Mouse (Mus musculus): ENCODE measurements at regions not wholly inside any gene's neighbourhood (a gene's known extent, or its start where the extent isn't known, plus 50 kb on each side); places are given as distances from the start of the nearest gene placed in this dataset.

DNA sequence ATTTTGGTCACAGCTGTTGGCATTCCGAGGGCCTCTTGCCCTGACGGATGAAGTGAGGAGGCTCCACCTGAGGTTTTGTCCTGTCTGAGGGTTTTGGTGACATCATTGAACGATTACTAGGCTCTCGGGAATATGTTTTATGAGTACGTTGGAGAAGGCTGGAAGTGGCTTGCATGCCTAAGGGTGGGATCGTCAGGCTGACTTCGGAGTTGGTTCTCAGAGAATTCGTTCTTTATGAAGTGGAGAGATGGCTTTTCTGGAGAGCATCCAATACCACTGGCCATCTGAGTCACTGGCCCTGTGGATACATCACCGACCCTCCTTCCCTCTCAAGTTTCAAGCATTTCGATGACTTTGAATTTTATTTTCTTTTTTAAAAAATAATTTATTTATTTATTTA lies 172.0 kb downstream of the Slc38a4 start:
- no peak for ATAC-seq (replicated peaks; ENCODE audit: insufficient number of reproducible peaks, low FRiP score, low TSS enrichment, poor library complexity, severe bottlenecking)

- ATAC-seq (replicated peaks; ENCODE audit: insufficient number of reproducible peaks, low FRiP score, low TSS enrichment, poor library complexity, severe bottlenecking): no peak
These were observed 173.5 kb downstream of the Slc38a4 start for GRCm38 (mm10) chr15:96882211-96882610.

DNA sequence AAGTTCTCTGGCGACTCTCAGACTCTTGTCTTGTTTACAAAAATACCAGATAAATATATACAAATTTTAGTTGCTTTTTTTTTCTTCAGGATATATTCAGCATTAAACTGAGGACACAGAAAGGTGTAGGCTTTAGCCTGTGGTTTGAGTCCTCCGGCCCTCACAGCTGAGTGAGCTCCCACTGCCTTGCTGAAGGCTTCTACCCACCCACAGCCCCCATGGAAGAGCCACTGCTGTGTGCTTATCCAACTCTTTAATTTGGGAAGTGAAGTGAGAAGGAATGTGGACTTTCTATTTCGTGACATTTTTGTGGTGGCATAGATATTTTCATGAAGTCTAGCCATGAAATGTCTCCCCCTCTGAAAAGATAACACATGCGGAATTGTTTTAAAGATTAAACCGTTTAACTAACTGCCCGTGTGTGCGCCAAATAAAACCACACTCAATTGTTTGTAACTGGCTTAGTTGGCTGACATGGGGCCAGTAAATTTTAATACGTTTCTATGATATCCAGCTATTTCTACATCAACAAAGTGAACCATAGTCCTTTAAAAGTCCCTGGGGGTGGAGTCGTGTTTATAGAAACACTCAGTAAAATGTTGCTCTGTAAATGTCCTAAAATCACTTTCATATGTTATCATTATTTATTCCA lies 174.1 kb downstream of the Slc38a4 start:
- no peak for ATAC-seq (replicated peaks; ENCODE audit: insufficient number of reproducible peaks, low FRiP score, low TSS enrichment, poor library complexity, severe bottlenecking)

- ATAC-seq (replicated peaks; ENCODE audit: insufficient number of reproducible peaks, low FRiP score, low TSS enrichment, poor library complexity, severe bottlenecking): no peak
These were observed 175.7 kb downstream of the Slc38a4 start for GRCm38 (mm10) chr15:96880066-96880465.

DNA sequence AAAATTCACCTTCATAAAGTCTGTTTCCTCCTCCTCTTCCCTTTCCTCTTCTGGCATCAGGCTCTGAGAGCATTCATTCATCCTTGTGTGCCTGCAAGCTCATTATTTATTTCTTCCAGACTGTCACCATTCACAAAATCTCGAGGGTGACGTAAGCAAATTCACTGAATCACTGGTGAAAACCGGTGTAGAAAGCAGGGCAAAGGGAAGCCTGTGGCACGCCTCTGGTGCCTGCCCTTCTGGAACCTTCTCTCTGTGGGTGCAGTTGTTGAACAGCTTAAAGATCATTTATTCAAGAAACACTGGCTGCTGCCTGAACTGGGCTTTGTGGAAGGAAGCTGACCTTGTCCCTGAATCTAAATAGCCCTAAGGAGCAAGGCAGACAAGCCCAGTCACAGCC lies 177.0 kb downstream of the Slc38a4 start:
- ATAC-seq (replicated peaks; ENCODE audit: insufficient number of reproducible peaks, low FRiP score, low TSS enrichment, poor library complexity, severe bottlenecking): no peak

DNA sequence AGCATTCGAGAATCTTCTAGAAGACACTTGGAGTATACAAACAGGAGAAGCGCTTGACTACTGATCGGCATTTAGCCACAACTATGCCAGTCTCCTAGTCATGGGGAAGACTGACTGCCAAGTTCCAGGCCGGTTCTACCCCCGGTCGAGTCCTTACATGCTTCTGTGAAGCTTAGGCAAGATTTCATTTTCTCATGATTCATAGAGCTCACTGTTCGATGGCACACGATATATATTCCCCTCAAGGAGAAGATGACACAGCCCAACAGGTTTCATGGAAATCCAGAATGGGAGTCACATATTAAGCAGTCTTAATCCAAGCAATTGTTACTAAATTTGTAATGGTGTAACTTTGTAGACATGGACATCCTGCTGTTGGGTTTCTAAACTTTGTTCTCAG lies 177.8 kb downstream of the Slc38a4 start:
- ATAC-seq (replicated peaks; ENCODE audit: insufficient number of reproducible peaks, low FRiP score, low TSS enrichment, poor library complexity, severe bottlenecking): no peak

DNA sequence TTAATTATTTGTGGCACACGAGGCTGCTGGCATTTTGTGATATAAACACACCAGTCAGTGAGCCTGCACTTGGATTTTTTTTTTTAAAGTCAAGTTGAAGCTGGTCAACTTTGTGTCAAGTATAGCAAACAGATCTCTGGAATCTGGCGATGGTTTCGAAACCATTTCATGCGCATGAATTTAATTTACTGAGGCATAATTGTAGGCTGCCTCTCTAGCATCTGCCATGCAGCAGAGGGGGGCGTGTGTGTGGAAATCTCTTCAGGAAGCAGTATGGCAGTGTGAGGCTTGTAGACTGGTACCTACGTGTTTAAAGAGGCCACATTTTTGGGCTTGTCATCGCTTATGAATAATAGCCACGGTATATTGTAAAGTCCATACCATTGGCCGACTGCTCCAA lies 177.7 kb upstream of the Slc38a2 start:
- no peak for ATAC-seq (replicated peaks; ENCODE audit: insufficient number of reproducible peaks, low FRiP score, low TSS enrichment, poor library complexity, severe bottlenecking)

GRCm38 (mm10) chr15:96874145-96874544 lies 174.6 kb upstream of the Slc38a2 start:
- no peak for ATAC-seq (replicated peaks; ENCODE audit: insufficient number of reproducible peaks, low FRiP score, low TSS enrichment, poor library complexity, severe bottlenecking)

DNA sequence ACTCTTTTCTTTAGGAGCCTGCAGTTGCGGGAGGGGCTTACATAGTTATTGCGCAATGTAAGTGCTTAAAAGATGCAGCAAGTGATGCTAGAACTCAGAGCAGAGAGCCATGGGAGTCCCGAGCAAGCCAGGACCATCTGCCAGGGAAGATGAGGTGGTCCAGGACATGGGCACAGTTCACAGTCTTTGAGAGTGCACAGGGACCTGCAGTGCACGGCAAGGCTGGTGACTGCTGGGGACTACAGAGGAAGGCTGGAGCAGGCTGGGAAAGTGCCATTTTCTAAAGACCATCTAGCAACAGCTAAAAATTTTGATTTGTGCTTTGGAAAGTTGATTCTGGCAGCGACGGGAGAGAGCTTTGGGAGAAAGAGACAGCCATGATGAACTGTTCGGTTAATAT lies 174.0 kb upstream of the Slc38a2 start:
- no peak for ATAC-seq (replicated peaks; ENCODE audit: insufficient number of reproducible peaks, low FRiP score, low TSS enrichment, poor library complexity, severe bottlenecking)

DNA sequence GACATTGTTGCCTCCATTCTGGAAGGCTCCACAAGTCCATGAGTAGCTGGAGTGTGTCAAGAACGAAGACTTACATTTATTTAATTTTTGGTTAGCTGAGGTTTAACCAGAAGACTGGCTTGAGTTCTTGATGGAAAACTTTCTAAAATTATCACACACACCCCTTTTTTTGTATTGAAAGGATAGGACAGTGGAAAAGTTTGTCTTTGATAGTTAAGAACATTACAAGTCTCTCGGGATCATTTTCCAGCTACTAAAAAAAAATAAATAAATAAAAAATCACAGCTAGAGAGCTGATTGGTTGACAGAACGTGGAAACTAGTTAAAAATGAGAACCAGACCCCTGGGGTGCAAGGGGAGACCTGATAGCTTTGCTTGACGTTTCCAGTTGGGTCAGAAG lies 173.6 kb upstream of the Slc38a2 start:
- ATAC-seq (replicated peaks; ENCODE audit: insufficient number of reproducible peaks, low FRiP score, low TSS enrichment, poor library complexity, severe bottlenecking): no peak

DNA sequence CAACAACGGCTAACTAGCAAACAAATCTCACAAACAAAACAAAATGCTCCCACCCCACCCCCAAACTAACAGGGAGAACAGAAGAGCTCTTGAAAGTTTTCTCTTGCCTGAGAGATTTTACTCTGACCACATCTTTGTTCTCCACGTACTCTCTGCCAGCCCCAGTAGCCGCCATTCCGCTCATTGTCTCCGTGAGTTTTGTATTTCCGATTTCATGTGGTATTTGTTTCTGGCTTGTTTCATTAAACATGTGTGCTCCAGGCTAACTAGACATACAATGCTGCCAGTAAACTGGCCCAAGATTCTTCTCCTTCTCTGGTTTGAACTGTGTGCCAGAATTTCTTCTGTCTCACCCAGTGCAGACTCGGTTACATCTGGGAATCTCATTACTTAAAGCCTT lies 168.2 kb upstream of the Slc38a2 start:
- ATAC-seq (replicated peaks; ENCODE audit: insufficient number of reproducible peaks, low FRiP score, low TSS enrichment, poor library complexity, severe bottlenecking): no peak

GRCm38 (mm10) chr15:96865932-96866331 lies 166.4 kb upstream of the Slc38a2 start:
- no peak for ATAC-seq (replicated peaks; ENCODE audit: insufficient number of reproducible peaks, low FRiP score, low TSS enrichment, poor library complexity, severe bottlenecking)

DNA sequence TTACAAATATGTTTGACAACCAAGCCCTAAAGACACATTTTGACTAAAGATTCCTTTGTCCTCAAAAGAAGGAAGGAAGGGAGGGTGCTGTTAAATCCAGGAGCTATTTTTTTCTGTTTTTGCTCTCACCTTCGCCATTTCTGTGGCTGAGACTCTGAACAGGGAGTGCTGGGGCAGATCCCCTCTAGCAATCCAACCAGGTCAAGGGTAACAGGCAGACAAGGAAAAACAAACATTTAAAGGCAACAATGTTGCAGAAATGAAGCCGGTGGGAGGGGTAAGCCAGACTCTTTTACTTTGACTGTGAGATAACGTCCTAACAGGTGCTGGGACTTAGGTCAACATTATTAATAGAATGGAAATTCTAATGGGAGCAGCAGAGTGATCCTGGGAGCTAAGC lies 158.2 kb upstream of the Slc38a2 start:
- ATAC-seq (replicated peaks; ENCODE audit: insufficient number of reproducible peaks, low FRiP score, low TSS enrichment, poor library complexity, severe bottlenecking): no peak

- no peak for ATAC-seq (replicated peaks; ENCODE audit: insufficient number of reproducible peaks, low FRiP score, low TSS enrichment, poor library complexity, severe bottlenecking)
These were observed 152.6 kb upstream of the Slc38a2 start for GRCm38 (mm10) chr15:96851970-96852768.

DNA sequence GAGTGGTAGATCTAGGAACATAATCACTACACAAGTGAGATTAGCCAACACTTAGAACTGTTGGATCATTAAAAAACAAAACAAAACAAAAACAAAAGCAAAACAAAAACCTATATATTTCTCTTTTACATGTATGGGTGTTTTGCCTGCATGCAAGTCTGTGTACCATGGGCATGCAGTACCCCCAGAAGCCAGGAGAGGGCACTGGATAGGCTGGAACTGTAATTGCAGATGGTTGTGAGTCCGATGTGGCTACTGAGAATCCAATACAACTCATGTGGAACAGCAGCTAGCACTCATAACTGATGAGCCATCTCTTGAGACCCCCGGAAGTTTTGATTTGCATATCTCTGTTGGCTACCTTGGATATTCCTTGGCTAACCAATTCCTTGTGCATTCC lies 148.6 kb upstream of the Slc38a2 start:
- ATAC-seq (replicated peaks; ENCODE audit: insufficient number of reproducible peaks, low FRiP score, low TSS enrichment, poor library complexity, severe bottlenecking): 0 out of 2 replicates have a peak, but pooled peaks have one; percentile 56

GRCm38 (mm10) chr15:96845221-96845620 lies 145.7 kb upstream of the Slc38a2 start:
- no peak for ATAC-seq (replicated peaks; ENCODE audit: insufficient number of reproducible peaks, low FRiP score, low TSS enrichment, poor library complexity, severe bottlenecking)

DNA sequence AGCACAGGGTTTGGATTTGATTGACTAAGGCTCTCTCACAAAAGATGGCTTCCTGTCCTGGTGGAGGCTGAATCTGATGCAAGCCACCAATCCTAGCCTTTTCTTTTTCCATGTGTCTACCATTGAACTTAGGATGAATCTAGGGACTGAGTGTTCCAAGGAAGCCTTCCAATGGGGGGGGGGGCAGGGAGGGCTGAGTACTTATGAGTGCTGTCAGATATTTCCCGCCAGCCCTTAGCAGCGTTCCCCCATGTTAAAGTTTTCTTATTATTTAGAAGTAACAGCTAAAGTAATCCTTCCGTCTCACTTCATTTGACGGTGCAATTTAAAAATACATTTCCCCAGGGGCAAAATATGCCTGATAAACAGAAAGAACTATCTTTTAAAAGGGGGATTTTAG lies 144.8 kb upstream of the Slc38a2 start:
- no peak for ATAC-seq (replicated peaks; ENCODE audit: insufficient number of reproducible peaks, low FRiP score, low TSS enrichment, poor library complexity, severe bottlenecking)

DNA sequence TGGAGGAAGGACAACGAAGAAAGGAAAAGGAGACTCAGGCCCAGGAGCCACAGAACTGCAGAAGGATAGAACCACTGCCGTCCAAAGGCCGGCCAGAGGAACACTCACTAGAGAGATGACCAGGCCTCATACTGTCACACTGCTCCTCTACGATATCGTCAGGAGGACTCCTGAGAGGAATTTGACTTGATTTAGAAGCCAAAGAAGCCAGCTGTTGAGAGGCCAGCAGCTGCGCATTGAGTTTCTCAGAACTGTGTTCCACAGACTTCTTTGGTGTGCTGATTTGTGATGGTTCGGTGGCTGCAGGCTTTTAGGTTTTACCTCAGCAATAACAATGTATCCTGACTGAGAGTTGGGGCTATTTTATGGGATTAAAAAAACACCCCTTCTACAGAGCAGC lies 144.1 kb upstream of the Slc38a2 start:
- no peak for ATAC-seq (replicated peaks; ENCODE audit: insufficient number of reproducible peaks, low FRiP score, low TSS enrichment, poor library complexity, severe bottlenecking)

DNA sequence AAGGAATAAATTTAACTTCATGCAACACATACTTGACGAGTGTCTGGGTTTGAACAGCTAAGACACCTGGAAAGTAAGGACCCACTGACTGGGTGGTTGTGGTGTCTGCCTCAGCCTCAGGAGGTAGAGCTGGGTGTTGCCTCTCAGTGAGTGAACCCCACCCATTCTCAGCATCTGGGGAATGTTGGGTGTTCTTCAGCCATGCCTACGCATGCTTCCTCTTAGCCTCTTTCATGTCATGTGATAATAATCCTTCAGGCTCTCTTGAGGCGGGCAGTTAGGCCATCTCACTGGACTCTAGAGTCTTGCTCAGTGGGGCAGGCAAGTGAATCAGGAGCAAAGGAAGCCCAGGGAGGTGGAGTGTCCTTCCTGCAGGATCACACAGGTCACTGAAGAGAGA lies 143.4 kb upstream of the Slc38a2 start:
- ATAC-seq (replicated peaks; ENCODE audit: insufficient number of reproducible peaks, low FRiP score, low TSS enrichment, poor library complexity, severe bottlenecking): no peak

- no peak for ATAC-seq (replicated peaks; ENCODE audit: insufficient number of reproducible peaks, low FRiP score, low TSS enrichment, poor library complexity, severe bottlenecking)
These were observed 137.1 kb upstream of the Slc38a2 start for GRCm38 (mm10) chr15:96836670-96837069.

Data from monocyte, adult 5-6 weeks (primary cell).